Mouse (Mus musculus) layer of hippocampus, adult 2 months (tissue): Measurements from ENCODE around the gene Dok7. TPM values are rescaled to one million over a fixed set of nuclear protein-coding genes. Genes with fewer than 3 reads are reported as not detected.

ENCODE experiments used
- DNase-seq, 2 experiments: peaks; one replicate each; pipeline ENCODE4 v3.0.0; 2022; ENCODE audit warnings: low spot score in 2 of 2
- H3K27ac ChIP-seq: fragments of 200-600 bp; 2 replicates; pipeline ENCODE4 v1.8.1; 2022
- H3K4me3 ChIP-seq: fragments of 200-600 bp; 2 replicates; pipeline ENCODE4 v1.8.1; 2022; ENCODE audit warnings: mild to moderate bottlenecking
- CTCF ChIP-seq: fragments of 200-600 bp; conservative IDR thresholded peaks from 2 replicates; pipeline ENCODE4 v1.8.1; 2022; ENCODE audit warnings: antibody characterized with exemption, mild to moderate bottlenecking, moderate library complexity
- total RNA-seq, 2 experiments: library from RNA; stranded (reverse); gene quantifications; 2 replicates each; pipeline ENCODE4 v1.2.3; 2021

Dok7 gene
- total RNA-seq, 2 experiments from 2014 or later: 19.5 to 20.0 TPM

DNA sequence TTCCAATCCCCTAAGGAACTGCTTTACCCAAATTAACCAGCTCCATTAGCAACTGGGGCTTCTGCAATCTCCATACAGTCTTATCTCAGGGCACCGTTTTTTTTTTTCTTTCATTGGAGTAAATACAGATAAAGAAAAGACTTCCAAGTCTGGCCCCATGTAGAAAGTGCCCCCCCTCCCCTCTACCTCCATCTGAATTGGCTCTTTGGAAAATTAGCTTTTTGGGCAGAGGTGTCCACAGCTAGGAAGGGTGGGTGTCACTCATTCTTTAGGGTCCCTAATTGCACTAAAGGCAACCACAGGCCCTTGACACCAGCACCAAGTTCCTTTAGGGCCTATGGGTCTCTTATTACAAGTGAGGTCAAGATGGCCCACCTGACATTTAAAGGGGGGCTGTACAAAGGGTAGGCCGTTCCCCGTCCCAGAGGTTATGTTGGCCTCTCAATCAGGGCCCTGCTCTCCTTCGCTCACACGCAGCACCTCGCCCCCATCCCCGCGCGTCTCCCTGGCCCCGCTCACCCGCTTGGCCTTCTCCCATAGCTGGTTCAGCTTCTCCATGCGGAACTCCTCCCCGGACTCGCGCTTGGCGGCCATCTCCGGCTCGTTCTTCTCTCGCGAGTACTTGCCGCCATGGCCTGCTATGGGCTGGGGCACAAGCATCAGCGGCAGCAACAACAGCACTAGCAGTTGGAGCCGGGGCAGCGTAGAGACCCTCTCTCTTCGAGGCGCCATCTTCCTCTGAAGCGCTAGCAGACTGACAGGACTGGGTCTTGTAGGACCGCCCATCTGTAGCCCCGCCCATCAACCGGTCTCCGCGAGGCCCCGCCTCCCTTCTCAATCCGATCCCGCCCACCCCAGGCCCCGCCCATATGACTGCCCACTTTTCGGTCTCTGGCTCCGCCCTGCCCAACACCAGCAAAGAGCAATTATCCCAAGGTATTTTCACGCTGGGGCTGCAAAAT, 48.7 kb downstream of the Dok7 start, which contains the start of gene Lrpap1:
Gene Lrpap1, minus strand, starts transcription at position 807 of the 962 bp plus-strand sequence.
- peak; percentile 89 to 91 for DNase-seq
- no peak for TF ChIP-seq CTCF
- H3K27ac ChIP-seq: peak within 1 kb of the TSS; percentile 84

DNA sequence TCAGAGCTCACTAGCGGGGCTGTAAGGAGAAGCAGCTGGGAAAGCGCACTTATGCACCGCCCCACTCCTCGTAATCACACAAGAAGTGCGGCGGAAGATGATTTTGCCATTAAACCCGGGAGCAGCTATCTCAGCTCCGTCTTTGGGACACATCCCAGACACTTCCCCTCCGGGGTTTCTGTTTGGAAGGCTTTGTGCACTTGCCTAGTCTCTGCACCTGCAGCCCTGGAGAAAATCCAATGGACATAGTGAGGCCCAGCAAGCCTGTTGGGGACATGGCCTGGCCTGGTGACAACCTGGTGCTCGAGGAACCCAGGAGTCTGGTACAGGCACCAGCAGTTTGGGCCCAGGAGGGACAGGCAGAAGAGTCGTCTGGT, 49.3 kb downstream of the Dok7 start:
- TF ChIP-seq CTCF: no peak
- no peak for DNase-seq
- Histone ChIP-seq H3K4me3 (peak overlapping the region; percentile 86), H3K27ac (peak overlapping the region; percentile 66)

More for the DNA sequence above, 48.7 kb downstream of the Dok7 start, which contains the start of gene Lrpap1:
- peak within 1 kb of the TSS; percentile 86 for H3K4me3 ChIP-seq

DNA sequence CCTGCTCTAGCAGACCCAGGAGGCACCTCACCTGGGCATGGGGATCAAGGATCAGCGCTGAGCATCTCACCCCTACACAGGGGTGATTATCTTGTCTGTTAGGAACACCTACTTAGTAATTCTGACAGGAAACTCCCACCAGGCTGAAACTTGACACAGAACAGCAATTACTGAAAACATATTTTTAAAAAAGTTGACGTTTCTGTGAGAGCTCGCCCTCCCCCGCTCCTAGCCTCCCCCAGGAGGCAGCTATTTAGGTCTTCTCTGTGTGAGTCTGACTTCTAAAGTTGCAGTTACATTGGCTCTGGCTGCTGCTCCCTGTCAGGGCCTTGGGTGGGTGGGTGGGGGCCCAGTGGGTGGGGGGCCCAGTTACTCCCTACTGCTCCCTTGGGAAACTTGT, 55.9 kb downstream of the Dok7 start:
- H3K27ac ChIP-seq: no peak overlapping the region
- no peak overlapping the region for H3K4me3 ChIP-seq
- TF ChIP-seq CTCF: no peak
- DNase-seq: no peak

DNA sequence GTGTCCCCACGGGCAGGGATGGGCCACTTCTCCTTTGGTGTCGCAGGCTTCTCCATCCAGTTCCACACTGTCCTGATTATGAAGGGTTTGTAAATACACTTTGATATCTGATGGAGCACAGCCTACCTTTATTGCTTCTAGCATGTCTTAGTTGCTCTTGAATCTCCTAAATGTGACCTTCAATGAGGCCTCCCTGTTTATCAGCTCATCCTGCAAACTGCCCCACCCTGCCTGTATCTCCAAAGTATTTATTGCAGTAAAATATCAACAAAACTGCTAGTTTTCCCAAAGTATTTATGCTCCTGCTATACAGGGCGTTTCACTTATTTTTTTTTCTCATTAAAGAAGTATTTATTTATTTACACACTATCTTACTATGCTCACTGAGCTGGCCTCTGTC, 59.4 kb downstream of the Dok7 start:
- TF ChIP-seq CTCF: no peak
- no peak overlapping the region for H3K4me3 ChIP-seq
- DNase-seq: no peak
- no peak overlapping the region for H3K27ac ChIP-seq

DNA sequence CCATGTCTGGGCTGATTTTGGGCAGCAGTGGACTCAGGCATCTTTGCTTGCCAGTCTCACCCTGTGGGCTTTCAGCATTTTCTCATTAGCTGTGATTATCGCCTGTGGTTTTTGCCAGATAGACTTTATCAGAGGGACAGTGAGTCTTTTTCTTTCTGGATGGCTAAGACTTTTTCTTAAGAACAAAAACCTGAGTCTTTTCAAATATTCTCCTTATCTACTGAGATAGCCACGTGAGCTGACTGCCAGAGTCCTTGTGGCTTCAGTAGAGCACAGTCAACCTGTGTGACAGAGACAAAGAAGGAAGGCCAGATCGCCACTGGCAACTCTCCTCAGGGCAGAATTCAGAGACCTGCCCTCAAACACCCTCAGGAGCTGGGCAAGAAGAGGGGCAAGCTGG, 61.1 kb downstream of the Dok7 start:
- TF ChIP-seq CTCF: no peak
- DNase-seq: no peak
- H3K27ac ChIP-seq: no peak overlapping the region

DNA sequence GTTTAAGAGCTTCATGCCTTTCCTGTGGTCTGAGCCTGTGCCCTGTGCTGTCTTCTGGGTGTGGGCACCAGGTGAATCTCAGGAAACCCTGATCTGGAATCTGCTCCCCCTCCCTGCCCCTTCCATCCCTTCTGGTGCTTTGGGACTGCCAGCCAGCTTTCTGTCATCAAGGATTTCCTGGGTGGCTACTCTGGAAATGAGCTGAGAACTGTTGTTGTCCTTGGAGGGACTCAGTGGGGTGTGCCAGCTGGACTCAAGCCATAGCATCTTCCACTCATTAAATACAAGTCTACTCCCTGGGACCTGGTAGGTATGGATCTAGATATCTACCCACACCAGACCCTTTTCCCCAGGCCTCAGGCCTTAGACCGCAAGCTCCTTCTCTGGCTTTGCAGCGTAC, 61.9 kb downstream of the Dok7 start:
- no peak for TF ChIP-seq CTCF
- H3K4me3 ChIP-seq: no peak overlapping the region
- no peak overlapping the region for H3K27ac ChIP-seq
- no peak for DNase-seq

More for the DNA sequence above, 61.1 kb downstream of the Dok7 start:
- H3K4me3 ChIP-seq: no peak overlapping the region

DNA sequence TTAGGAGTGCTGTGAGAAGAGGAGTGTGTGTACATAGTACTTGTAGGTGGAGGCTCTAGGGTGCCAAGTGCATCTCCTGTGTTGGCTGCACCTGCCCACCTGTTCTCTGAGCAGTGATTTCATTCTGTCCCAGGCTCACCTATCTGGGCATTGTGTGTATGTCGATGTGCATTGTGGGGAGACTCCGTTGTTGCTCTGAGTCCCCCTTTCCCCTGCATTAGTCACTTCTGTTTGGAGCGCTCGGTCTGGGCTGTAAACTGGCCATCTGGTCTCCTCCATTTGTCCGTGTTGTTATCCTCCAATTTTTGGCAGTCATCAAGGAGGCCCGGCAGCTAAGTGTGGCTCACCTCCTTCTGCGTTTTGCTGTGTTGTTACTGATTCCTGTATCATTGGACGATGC, 63.5 kb downstream of the Dok7 start:
- TF ChIP-seq CTCF: no peak
- DNase-seq: peak in 1 of 2 experiments; percentile 44
- no peak overlapping the region for H3K27ac ChIP-seq
- H3K4me3 ChIP-seq: no peak overlapping the region

DNA sequence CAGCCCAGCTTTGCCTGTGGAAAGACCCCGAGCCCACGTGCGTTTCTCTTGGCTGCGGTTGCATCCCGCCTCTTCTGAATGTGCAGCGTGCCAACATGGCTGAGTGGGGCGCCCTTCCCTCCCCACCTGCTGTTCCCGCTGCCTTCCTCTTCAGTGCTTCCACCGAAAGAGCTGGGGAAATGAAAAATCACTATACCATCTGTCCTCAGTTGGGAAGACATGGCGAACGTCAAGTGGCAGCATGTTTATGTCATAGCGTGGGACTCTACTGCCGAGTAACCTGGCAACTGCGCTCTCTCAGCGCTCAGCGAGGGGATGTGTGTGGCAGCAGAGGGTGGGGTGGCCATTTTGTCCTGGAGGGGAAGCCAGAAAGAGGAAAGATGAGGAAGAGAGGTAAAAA, 72.6 kb downstream of the Dok7 start:
- DNase-seq: peak; percentile 77 to 88
- TF ChIP-seq CTCF: no peak
- Histone ChIP-seq H3K4me3 (no peak overlapping the region), H3K27ac (peak overlapping the region; percentile 92)

DNA sequence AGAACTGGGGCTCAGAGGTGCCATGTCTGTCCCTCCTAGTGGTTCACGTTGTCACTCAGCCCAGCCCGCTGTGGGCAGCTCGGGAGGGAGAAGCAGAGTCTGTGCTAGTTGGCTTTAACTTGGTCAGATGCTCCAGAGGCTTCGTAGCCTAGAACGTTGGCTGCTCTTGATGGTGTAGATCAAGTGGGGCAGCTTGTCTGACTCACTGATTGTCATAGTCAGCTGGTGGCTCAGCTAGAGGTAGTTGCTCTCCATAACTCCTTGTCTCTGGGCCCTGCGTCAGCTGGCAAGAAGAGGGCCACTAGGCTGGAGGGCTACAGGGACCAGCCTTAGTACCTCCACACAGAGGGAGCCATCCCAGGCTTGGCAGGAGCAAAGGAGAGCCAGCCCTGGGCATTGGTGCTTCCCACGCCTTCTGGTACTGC, 73.2 kb downstream of the Dok7 start:
- no peak for DNase-seq
- TF ChIP-seq CTCF: no peak
- Histone ChIP-seq H3K27ac (peak overlapping the region; percentile 92), H3K4me3 (no peak overlapping the region)

DNA sequence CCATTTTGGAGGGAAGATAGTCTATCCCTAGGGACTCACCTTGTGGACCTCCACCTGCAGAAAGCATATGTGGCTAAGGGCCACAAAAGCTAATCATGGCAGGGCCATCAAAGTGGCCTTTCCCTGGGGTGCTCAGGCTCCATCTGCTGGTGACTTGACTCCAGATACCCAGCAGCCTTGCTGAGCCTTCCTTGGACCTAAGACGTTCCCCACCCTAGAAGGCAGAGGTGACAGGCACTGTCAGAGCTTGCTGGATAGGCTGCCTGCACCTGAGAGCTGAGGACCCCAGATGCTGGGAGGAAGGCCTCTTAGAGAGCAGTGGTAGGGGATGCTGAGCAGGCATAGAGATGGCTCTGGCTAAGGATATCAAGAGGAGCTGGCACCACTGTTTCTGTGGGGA, 74.7 kb downstream of the Dok7 start:
- TF ChIP-seq CTCF: no peak
- DNase-seq: no peak
- H3K27ac ChIP-seq: peak overlapping the region; percentile 92; the same call in 1 of the 2 replicates
- no peak overlapping the region for H3K4me3 ChIP-seq

DNA sequence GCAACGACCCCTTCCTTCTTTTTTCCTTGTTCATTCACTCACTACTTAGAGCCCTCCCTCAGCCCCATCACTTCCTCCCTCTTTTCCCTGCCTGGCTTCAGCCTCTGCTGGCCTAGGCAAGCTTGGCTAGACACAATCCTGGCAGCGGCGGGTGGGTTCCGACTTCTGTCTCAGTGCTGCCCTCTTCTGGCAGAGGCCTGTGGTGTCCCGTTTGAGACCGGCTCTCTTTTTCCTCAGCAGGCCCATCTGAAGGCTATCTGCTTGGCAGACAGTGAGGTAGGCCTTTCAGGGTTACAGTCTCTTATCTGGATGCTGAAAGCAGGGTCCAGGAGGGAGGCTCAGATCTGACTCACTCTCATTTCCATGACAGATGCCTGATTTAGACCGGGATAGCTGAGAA, 75.2 kb downstream of the Dok7 start:
- no peak overlapping the region for H3K4me3 ChIP-seq
- peak; percentile 91 for TF ChIP-seq CTCF

DNA sequence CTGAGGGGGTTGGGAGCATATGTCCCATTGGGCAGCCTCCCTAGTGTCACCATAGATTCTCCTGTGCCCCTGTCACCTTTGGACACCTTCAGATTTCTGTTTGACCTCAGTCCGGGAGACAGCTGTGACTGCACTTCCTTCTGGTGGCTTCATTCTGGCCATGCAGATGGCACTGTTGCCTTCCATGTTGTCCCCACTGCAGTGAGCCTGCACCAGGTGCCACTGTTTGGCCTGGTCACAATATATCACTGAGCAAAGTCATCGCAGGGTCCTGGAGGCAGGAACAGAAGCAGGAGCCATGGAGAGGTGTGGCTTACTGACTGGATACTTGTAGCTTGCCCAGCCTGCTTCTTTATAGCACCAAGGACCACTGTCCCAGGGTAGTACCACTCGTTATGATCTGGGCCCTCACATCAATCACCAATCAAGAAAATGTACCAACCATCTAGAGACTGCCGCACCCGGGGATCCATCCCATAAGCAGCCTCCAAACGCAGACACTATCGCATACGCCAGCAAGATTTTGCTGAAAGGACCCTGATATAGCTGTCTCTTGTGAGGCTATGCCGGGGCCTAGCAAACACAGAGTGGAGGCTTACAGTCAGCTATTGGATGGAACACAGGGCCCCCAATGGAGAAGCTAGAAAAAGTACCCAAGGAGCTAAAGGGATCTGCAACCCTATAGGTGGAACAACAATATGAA, 75.9 kb downstream of the Dok7 start:
- Histone ChIP-seq H3K4me3 (no peak overlapping the region), H3K27ac (no peak overlapping the region)
- no peak for DNase-seq
- no peak for TF ChIP-seq CTCF

More for the DNA sequence above, 75.2 kb downstream of the Dok7 start:
- DNase-seq: peak; percentile 85 to 90
- peak overlapping the region; percentile 92; the same call in 1 of the 2 replicates for H3K27ac ChIP-seq

DNA sequence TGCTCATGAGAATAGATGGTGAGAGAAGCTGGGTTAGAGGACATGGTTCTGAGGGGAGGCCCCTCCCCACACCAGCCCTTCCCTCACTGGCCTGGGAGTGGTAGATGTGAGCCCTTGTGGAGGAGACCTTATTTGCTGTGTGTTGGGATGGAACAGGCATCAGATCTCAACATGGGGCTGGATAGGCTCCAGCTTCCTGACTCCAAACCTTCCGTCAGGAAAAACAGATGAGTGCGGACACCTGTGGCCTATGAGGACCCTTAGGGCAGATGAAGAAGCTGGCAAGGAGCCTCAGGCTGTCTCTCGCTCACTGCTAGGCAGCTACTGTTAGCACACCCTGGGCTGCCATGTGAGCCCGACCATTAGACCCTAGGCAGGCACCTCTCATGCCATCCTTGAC, 76.9 kb downstream of the Dok7 start:
- no peak for TF ChIP-seq CTCF
- DNase-seq: no peak
- no peak overlapping the region for H3K27ac ChIP-seq
- no peak overlapping the region for H3K4me3 ChIP-seq
